Mouse (Mus musculus) bone marrow macrophage, adult 2 months (primary cell): Measurements from ENCODE around the gene Gca.

ENCODE experiments used
- CTCF ChIP-seq: IDR thresholded peaks from 2 replicates; pipeline ENCODE4 v1.5.1; 2012; ENCODE audit warnings: low read depth, mild to moderate bottlenecking, low read length, moderate library complexity
- POLR2A ChIP-seq: IDR thresholded peaks from 2 replicates; pipeline ENCODE4 v1.6.1; 2012; ENCODE audit warnings: mild to moderate bottlenecking, low read depth, low read length, borderline replicate concordance

DNA sequence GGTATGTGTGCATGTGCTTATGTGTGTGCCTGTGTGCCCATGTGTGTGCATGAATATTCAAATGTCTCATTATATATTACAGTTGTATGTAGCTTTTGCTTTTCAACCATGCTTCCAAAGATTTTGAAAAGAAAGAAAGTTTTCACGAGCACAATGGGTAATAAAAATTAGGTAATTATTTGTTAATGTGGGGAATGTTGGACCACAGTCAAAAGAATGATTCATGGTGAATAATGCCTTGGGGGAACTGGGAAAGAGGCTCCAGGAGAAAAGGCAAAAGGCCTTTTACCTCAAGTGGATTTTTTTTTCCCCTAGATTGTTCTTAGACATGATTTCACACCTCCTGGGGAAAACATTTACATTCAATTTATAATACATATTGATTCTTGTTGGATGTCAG is 61.9 kb downstream of the Gca start:
- no peak for TF ChIP-seq CTCF
- TF ChIP-seq POLR2A = no peak
